Mouse (Mus musculus): Measurements from ENCODE around the gene Nav3. TPM values are rescaled to one million over a fixed set of nuclear protein-coding genes. Genes with fewer than 3 reads are reported as not detected.
A peak's percentile ranks its signal among the peaks of the same experiment; 100 is the strongest.

Gene Nav3
- 4.2 and 7.4 TPM in 2 replicates for total RNA-seq (2021)
- long read RNA-seq, experiment 1, partial matches to known transcripts, result 0 of 1 reads
- long read RNA-seq, experiment 1, other reads (novel, unspliced or antisense), result 1 of 1 reads
- long read RNA-seq, experiment 2, partial matches to known transcripts, result 0 of 1 reads
- long read RNA-seq, experiment 2, other reads (novel, unspliced or antisense), result 1 of 1 reads

DNA sequence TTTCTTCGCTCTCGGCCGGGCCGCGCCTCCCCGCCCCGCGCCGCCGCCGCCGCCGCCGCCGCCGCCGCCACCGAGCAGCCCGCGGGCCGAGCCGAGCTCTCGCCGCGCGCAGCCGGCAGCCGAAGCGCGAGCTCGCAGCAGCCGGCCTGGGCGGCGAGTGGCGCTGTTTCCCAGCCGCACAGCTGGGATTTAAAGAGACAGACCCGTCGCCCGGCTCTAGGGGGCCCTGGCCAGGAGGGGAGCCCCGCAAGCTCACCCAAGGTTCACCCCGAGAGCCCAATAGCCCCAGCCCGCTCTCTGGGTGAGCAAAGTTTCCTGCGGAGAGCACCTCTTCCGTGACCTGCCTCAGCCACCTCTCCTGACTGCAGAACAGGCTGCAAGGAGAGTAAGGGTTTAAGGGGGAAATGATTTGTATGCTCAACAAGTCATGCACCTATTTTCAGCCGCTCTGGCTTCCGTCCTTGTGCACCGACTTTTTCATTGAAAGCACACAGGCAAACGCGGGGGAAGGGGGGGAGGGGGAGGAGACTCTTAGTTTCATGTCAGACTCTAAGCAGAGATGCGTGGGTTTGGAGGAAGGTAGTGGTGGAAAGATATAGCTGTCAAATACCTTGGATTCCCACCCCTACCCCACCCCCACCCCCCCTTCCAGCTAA is at the start of gene Nav3:
Gene Nav3 (minus strand): TSS at position 367 of the 656 bp plus-strand sequence.
- peak; percentile 73 for DNase-seq

GRCm38 (mm10) chr10:110485306-110485705 is 29.3 kb upstream of the Nav3 start:
- no peak for DNase-seq

DNA sequence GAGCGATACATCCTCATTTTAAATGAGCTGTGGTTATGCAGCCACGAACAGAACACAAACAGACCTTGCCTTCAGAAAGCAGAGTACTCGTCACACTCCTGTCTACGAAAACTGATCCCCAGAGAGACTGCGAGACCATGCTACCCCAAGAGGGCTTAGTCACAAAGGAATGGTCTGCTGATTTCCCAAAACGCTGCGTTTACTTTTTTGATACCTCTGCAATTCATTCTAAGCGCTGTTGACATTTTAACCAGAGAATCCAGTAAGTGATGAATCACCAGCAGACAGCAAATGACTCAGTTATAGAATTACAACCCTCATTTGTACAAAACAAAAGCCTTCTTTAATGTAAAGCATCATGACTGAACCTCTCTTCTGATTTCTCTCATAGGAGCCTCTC is 28.8 kb upstream of the Nav3 start:
- DNase-seq, result no peak

GRCm38 (mm10) chr10:110479189-110479588 is 23.2 kb upstream of the Nav3 start:
- no peak for DNase-seq

DNA sequence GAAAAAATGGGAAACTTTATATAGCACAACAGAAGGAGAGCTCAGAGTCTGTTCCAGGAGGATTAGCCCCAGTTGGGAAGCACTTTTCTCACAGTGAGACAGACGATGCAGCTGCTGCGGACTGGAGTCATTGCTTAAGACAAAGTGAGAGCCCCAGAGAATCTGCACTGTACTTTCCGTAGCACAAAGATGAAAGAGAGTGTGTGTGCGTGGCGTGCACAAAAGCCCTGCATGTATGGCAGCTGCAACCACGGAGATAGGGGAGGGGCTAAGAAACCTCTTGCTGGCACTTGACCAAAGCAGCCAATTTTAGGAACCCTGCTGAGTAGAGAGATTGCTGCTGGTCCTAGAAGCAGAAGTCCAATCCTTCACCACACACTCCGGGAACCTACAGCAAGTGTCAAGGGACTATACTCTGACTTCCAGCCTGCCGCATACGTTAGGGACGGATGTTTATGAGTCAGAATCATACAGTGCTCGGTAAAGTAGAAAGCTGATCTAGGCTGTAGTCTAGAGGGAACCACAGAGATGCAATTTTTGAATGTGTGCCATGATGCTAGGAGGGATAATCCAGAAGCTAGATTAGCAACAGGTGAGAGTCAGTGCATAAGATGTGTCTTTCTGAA is 21.8 kb upstream of the Nav3 start:
- no peak for DNase-seq

DNA sequence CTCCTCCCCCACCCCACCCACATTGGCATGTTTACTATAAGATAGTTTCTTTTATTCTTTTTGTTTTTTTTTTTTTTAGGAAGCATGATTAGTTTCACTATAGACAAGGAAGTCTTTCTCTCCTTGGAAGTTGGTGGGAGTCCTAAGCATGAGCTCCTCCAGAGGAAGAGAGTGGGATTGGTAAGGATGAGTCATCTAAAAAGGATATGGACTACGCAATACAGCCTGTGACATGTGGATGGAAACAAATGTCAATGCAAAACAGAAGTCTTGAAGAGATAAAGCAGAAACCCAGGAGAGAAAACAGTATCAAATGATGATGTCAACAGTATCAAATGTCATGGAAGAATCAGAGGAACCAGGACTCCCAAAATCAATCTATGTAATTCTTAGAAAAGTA is 18.1 kb upstream of the Nav3 start:
- no peak for DNase-seq

DNA sequence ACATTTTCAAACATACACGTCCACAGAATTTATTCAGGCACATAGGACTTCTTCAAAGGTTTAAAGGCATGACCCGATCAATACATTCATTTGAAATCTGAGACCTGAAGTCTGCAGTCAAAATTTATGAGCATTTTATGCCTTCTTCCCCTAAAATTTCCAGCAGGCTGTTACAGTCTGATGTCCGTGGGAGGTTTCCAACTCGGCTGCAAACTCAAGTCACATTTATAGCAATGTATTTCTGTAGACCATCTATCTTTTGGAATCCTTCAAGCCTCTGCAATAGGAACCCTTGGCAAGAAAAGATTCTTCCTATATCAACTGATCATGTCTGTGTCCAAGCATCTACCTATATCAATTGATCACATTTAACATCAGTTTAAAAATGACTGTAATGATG is 13.4 kb upstream of the Nav3 start:
- DNase-seq, result no peak

- DNase-seq, result no peak
These were observed 754 bp downstream of the Nav3 start for GRCm38 (mm10) chr10:110455063-110455837.

DNA sequence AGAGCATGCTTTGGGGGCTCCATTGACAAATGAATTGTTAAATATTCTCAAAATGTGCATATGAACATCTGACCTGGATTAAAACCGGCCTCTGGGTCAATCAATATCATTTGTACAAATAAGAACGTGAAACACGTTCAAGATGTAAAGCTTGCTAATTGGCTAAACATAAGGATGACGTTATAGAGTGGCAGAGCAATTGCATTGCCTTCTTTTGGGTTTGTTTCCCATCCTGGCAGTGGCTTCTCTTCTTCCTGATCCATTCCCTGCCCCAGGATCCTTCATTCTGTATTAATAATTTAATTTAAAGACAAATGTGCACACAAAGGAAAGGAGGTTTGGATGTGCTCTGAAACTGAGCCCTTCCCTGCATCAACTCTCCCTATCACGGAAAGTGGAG is 2.4 kb downstream of the Nav3 start:
- DNase-seq, result no peak

- DNase-seq, result no peak
These were observed 15.6 kb downstream of the Nav3 start for GRCm38 (mm10) chr10:110440396-110440795.

DNA sequence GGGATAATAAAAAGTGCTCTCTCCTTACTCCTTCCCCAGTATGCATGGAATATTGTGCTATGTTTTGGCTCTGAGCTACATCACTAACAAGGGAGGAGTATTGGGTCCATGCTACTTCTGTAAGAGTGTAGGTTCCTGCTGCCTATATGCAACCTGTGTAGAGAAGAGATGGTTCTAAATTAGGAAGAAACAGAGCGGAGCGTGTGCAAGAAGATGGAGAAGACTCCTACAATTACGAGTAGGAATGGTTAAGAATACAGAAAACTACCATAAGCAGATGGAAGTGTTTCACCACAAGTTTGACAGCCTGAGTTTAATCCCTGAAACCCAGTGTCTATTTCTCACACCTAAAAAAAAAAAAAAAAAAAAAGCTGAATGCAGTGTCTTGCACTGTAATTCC is 24.9 kb downstream of the Nav3 start:
- DNase-seq, result no peak

DNA sequence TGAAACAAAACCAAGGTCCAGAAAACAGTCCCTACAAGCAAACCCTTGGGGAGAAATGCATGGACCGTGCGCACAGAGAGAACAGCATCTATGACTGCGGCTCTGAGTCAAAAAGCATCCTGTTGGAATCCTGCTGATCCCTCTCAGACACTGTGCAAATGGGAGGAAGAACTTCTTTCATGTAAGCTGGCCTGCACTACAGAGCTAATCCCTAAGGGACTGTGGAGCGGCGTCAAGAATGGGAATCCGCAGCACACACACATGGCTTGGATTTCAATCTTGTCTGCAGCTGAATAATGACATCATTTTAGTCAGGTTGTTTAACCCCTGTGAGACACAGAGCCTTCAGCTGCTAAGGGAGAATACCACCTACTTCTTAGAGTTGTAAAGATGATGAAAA is 26.4 kb downstream of the Nav3 start:
- no peak for DNase-seq

GRCm38 (mm10) chr10:110429052-110429451 is 27.0 kb downstream of the Nav3 start:
- no peak for DNase-seq

- DNase-seq, result no peak
These were observed 34.5 kb downstream of the Nav3 start for GRCm38 (mm10) chr10:110421533-110421932.

DNA sequence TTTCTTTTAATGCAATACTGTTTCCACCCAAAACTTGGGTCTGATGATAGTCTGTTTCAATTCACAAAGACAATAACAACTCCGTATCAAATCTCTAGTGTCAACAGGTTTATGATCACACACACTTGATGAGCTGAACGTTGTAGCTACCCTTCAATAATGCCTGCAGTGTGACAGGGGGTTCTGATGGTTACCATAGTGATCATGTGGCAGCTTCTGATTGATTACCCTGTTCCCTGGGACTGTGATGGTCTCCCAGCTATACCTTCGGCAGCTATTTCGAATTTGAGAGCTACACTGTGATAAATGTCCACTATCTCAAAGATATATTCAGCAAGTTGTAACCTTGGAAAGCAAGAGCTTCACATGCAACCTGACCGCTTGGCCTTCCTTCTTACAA is 39.0 kb downstream of the Nav3 start:
- no peak for DNase-seq

- no peak for DNase-seq
These were observed 40.4 kb downstream of the Nav3 start for GRCm38 (mm10) chr10:110415624-110416023.

DNA sequence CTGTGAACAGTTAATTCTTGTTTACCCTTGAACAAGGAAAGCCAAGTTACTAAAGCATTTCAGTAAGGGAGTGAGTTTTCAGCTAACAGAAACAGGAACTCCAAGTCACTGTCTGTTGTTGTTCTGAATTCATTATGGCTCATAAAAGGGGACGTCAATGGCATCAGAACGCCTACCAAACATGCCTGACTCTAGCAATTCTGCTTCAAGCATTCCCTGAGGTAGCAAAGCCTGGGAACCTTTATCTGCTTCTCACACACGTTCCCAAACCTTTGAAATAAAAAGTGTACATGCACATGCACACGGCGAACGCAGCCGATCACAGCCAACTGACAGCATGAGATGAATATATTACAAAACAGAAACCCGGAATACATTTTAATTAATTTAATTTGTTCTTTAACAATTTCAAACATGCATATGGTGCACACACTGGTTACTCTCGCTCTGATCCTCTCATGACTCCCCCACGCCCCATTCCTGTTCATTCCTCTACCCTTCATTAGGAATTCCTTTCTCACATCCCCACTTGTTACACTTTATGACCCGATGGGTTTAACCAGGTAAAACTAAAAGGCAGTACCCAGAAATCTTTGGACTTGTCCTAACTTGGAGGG is 42.6 kb downstream of the Nav3 start:
- no peak for DNase-seq

DNA sequence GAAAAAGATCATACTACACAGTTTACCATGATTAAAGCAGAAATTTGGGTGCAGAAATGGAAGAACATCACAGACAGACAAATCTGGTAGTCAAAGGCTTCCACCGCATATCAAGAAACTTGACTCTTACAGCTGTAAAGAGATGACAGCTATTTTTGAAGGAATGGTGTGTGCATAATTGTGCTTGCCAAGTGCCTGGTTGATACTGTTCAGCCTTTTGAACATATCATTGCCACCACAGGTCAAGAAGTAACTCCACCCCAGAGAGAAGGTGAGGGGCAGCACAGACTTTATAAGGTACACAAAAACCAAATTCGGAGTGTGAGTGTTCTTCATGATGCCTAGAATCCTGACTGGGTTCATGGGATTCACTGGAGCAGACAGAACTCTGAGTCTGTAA is 53.1 kb downstream of the Nav3 start:
- no peak for DNase-seq

GRCm38 (mm10) chr10:110400642-110401041 is 55.4 kb downstream of the Nav3 start:
- no peak for DNase-seq

DNA sequence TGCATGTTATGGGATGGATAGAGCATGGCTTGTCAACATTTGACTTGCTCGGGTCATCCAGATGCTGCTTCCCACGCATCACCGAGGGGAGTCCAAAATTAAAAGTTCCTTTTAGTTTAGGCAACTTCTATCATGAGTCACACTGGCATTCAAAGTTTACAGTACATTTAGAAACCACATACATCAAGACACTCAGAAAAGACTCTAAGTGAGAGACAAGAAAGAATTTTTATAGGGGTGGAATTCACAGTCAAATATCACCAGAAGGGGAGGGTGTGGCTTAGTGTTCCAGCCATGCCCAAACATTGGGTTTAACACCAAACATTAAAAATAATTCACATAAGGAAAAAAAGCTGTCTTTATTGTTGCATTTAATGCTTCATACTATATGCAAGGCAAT is 57.4 kb downstream of the Nav3 start:
- no peak for DNase-seq

DNA sequence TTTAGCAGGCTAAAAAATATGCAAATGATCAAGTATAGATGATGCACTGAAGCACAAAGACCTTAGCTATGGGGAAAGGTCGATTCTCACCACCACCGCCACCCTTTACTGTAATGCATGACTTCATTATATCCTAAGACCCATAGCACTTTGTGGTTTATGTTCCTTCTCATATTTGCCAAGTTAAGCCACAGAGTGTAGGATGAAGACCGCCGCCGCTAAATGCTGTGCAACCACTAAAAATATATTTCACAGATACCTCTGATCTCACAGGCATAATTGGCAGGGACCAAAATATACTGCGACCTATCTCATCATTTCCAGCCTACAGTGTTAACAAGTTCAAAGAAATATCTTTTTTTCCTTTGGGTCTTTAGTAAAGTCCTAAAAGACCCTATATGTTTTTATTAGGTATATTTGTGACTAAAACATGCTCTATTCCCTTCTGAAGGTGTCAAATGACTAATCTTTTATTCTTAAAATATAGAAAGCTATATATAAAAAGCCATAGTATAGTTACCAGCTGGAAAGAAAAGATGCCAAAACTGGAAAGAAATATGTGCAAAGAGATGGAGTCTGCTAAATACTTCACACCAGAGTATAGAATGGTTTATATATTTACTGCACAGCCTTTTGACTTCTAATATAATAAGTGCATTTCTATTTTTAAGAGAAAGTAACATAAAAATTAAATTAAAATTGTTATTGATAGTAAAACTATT is 69.4 kb downstream of the Nav3 start:
- no peak for DNase-seq

All from adrenal gland, postnatal 14 days (tissue).